In the genomic region with DNA sequence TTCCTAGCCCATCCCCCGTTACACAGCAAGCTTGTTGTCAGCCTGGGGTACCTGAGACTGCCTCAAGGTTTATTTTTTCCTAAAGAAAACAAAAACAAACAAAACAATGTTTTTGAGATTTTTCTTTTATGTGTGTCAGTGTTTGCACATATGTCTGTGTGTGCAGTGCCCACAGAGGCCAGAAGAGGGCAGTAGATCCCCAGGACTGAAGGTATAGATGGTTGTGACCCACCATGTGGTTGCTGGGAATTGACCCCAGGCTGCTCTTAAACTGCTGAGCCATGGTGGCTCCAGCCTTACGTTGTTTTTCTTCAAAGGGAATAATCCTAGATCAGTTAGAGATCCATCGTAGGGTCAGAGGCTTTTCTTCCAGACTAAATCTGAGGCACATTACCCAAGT, we compare ENCODE assay signal across 17 mouse cellular contexts. TPM values are rescaled to one million over a fixed set of nuclear protein-coding genes. Genes with fewer than 3 reads are reported as not detected.
A peak's percentile ranks its signal among the peaks of the same experiment; 100 is the strongest.
DNase-seq lines count a peak whose midpoint lies in the region; ATAC-seq and TF ChIP-seq lines count a peak whose summit lies in the region.
"Had no signal": no experiment of that assay in that cellular context is flagged by ENCODE, and none has a peak within 500 bp of the region (broad histone marks: within the 10 kb centered on the region; RNA-seq: fewer than 3 reads in every experiment).

No protein-coding gene starts in this region.

- no peaks in the 10 kb centered on the region for H3K27me3 ChIP-seq in kidney, adult 2 months (replicated peaks; ENCODE audit: control insufficient read depth, insufficient read depth, low read length)
- H3K27me3 ChIP-seq in midbrain, postnatal 0 days (ENCODE audit: insufficient read depth, low read length), result peaks cover 6% of the 10 kb centered on the region; the same call in 1 of the 2 replicates
- peaks cover 7% of the 10 kb centered on the region for H3K27me3 ChIP-seq in midbrain, embryonic 15.5 days (replicated peaks)
- no peaks in the 10 kb centered on the region for H3K27me3 ChIP-seq in small intestine, adult 2 months (ENCODE audit: control insufficient read depth, insufficient read depth, low read length)
- H3K27me3 ChIP-seq: intestine, embryonic 15.5 days had no signal

- no peak overlapping the region for H3K9ac ChIP-seq in midbrain, postnatal 0 days (replicated peaks; ENCODE audit: low read length, poor library complexity, severe bottlenecking)
- H3K9ac ChIP-seq in midbrain, embryonic 15.5 days, result no peak overlapping the region
- H3K9ac ChIP-seq: intestine, embryonic 15.5 days; neural tube, embryonic 13.5 days had no signal

- no peak for TF ChIP-seq POLR2A in kidney, adult 2 months (IDR thresholded peaks at IDR 0.05; ENCODE audit: low read depth, low read length)
- TF ChIP-seq POLR2A in small intestine, adult 2 months (IDR thresholded peaks at IDR 0.05; ENCODE audit: low read depth, low read length), result no peak

- no peak overlapping the region for H3K4me3 ChIP-seq in kidney, adult 2 months (ENCODE audit: insufficient read depth, low read depth, low read length)
- no peak overlapping the region for H3K4me3 ChIP-seq in midbrain, postnatal 0 days (ENCODE audit: low read depth, low read length)
- H3K4me3 ChIP-seq in midbrain, embryonic 15.5 days, result no peak overlapping the region
- no peak overlapping the region for H3K4me3 ChIP-seq in small intestine, adult 2 months (ENCODE audit: low read depth, low read length)
- H3K4me3 ChIP-seq: embryonic facial prominence, embryonic 10.5 days; intestine, embryonic 15.5 days; neural tube, embryonic 13.5 days had no signal

- H3K4me1 ChIP-seq in kidney, adult 2 months (ENCODE audit: control insufficient read depth, insufficient read depth, low read length), result peaks cover 9% of the 10 kb centered on the region
- H3K4me1 ChIP-seq in midbrain, postnatal 0 days (ENCODE audit: insufficient read depth, low read length), result no peaks in the 10 kb centered on the region
- peaks cover 14% of the 10 kb centered on the region for H3K4me1 ChIP-seq in midbrain, embryonic 15.5 days
- peaks cover 2% of the 10 kb centered on the region; the same call in 1 of the 2 replicates for H3K4me1 ChIP-seq in small intestine, adult 2 months (ENCODE audit: control insufficient read depth, insufficient read depth, insufficient read length, low read length)

- 94% methylated on average over 3 of the region's 3 CpGs for WGBS in kidney, adult 2 months
- 89% methylated on average over 3 of the region's 3 CpGs for WGBS in midbrain, postnatal 0 days
- WGBS in midbrain, embryonic 15.5 days, result 84% methylated on average over 3 of the region's 3 CpGs
- WGBS in small intestine, adult 2 months, result 96% methylated on average over 3 of the region's 3 CpGs

- H3K4me2 ChIP-seq in midbrain, postnatal 0 days (ENCODE audit: low read depth, low read length, poor library complexity, severe bottlenecking), result no peak overlapping the region
- no peak overlapping the region for H3K4me2 ChIP-seq in midbrain, embryonic 15.5 days
- H3K4me2 ChIP-seq: intestine, embryonic 15.5 days; neural tube, embryonic 13.5 days had no signal

- no peak for DNase-seq in kidney, adult 2 months
- no peak for DNase-seq in kidney, adult 9 months
- no peak for DNase-seq in midbrain, postnatal 0 days (ENCODE audit: low spot score)
- DNase-seq in ES-CJ7 (ENCODE audit: low read depth, low spot score), result peak; percentile 62
- no peak for DNase-seq in kidney, adult 8-10 months
- DNase-seq in kidney, postnatal 25 days, result no peak
- DNase-seq: adrenal gland, adult 2 months; cerebellum, postnatal 14 days; heart, postnatal 4 days; lung, postnatal 14 days; thymus, postnatal 36 days had no signal

- H3K27ac ChIP-seq in kidney, adult 2 months (ENCODE audit: insufficient read depth, low read depth, low read length), result no peak overlapping the region
- H3K27ac ChIP-seq in midbrain, postnatal 0 days (ENCODE audit: low read depth, low read length), result no peak overlapping the region
- H3K27ac ChIP-seq in midbrain, embryonic 15.5 days, result no peak overlapping the region
- H3K27ac ChIP-seq in small intestine, adult 2 months (ENCODE audit: insufficient read depth, low read depth, low read length), result no peak overlapping the region
- H3K27ac ChIP-seq: embryonic facial prominence, embryonic 10.5 days; intestine, embryonic 15.5 days; neural tube, embryonic 13.5 days had no signal

- no peak for ATAC-seq in midbrain, postnatal 0 days (ENCODE audit: low FRiP score)
- no peak for ATAC-seq in midbrain, embryonic 15.5 days (replicated peaks)
- ATAC-seq: intestine, embryonic 15.5 days; midbrain, embryonic 16.5 days had no signal

- H3K36me3 ChIP-seq in kidney, adult 2 months (ENCODE audit: control insufficient read depth, insufficient read depth, low read length), result no peaks in the 10 kb centered on the region
- H3K36me3 ChIP-seq in midbrain, postnatal 0 days (ENCODE audit: insufficient read depth, low read length), result no peaks in the 10 kb centered on the region
- H3K36me3 ChIP-seq in midbrain, embryonic 15.5 days (replicated peaks), result 0 out of 2 replicates have a peak, but pooled peaks cover 4% of the 10 kb centered on the region
- 0 out of 2 replicates have a peak, but pooled peaks cover 1% of the 10 kb centered on the region for H3K36me3 ChIP-seq in small intestine, adult 2 months (ENCODE audit: control insufficient read depth, insufficient read depth, low read length)

- no peaks in the 10 kb centered on the region for H3K9me3 ChIP-seq in midbrain, postnatal 0 days (ENCODE audit: low read length)
- H3K9me3 ChIP-seq in midbrain, embryonic 15.5 days, result no peaks in the 10 kb centered on the region
- H3K9me3 ChIP-seq: intestine, embryonic 15.5 days; neural tube, embryonic 13.5 days had no signal

- peak; percentile 50 for TF ChIP-seq CTCF in kidney, adult 2 months (conservative IDR thresholded peaks at IDR 0.05; ENCODE audit: insufficient read depth, insufficient read length, low read depth, low read length)
- TF ChIP-seq CTCF in midbrain, postnatal 0 days (IDR thresholded peaks at IDR 0.05), result peak; percentile 56
- peak; percentile 49; the same call in 1 of the 2 replicates for TF ChIP-seq CTCF in small intestine, adult 2 months (IDR thresholded peaks at IDR 0.05; ENCODE audit: extremely low read depth, insufficient read length, insufficient replicate concordance, low read depth, low read length)

RNA-seq across cellular contexts. Expression of a gene that starts 13.7 kb away (rescaled TPM):
- polyA plus RNA-seq in kidney, adult 2 months (2012; rRNA removed), result 11.3 and 17.0 TPM in 2 replicates
- total RNA-seq in midbrain, postnatal 0 days (2014; rRNA removed), result 1.0 and 4.3 TPM in 2 replicates
- polyA plus RNA-seq in midbrain, postnatal 0 days (2015; fragmentation: Nextera tagmentation; extraction: Ambion mirVana), result 0.22 and 0.28 TPM in 2 replicates
- 0.15 and 0.45 TPM in 2 replicates for polyA plus RNA-seq in midbrain, embryonic 15.5 days (2015; fragmentation: Nextera tagmentation; extraction: Ambion mirVana)
- 9.1 and 10.4 TPM in 2 replicates for polyA plus RNA-seq in small intestine, adult 2 months (2012; rRNA removed)

RNA-seq across cellular contexts. Expression of a gene that starts 34.5 kb away (rescaled TPM):
- polyA plus RNA-seq in kidney, adult 2 months (2012; rRNA removed), result 32.5 and 35.1 TPM in 2 replicates
- total RNA-seq in midbrain, postnatal 0 days (2014; rRNA removed), result 29.3 and 30.2 TPM in 2 replicates
- 82.6 and 86.2 TPM in 2 replicates for polyA plus RNA-seq in midbrain, postnatal 0 days (2015; fragmentation: Nextera tagmentation; extraction: Ambion mirVana)
- polyA plus RNA-seq in midbrain, embryonic 15.5 days (2015; fragmentation: Nextera tagmentation; extraction: Ambion mirVana), result 116 and 117 TPM in 2 replicates
- 16.3 and 31.5 TPM in 2 replicates for polyA plus RNA-seq in small intestine, adult 2 months (2012; rRNA removed)
